Mouse (Mus musculus) erythroblast, embryonic 14.5 days (primary cell): ENCODE data around the gene Tas2r138.

Source experiments
- GATA1 ChIP-seq: IDR thresholded peaks from 2 replicates; pipeline ENCODE4 v1.6.1; 2012; ENCODE audit warnings: low read length, inconsistent platforms, mixed read lengths
- TAL1 ChIP-seq: IDR thresholded peaks from 3 replicates; pipeline ENCODE4 v1.6.1; 2012; ENCODE audit warnings: low read length, inconsistent platforms, mixed read lengths

GRCm38 (mm10) chr6:40660930-40661329, 47.8 kb upstream of the Tas2r138 start:
- no peak for TF ChIP-seq GATA1
- TF ChIP-seq TAL1, result no peak
